Mouse (Mus musculus): ENCODE data around the gene Cass4.
A peak's percentile ranks its signal among the peaks of the same experiment; 100 is the strongest.

Gene Cass4

DNA sequence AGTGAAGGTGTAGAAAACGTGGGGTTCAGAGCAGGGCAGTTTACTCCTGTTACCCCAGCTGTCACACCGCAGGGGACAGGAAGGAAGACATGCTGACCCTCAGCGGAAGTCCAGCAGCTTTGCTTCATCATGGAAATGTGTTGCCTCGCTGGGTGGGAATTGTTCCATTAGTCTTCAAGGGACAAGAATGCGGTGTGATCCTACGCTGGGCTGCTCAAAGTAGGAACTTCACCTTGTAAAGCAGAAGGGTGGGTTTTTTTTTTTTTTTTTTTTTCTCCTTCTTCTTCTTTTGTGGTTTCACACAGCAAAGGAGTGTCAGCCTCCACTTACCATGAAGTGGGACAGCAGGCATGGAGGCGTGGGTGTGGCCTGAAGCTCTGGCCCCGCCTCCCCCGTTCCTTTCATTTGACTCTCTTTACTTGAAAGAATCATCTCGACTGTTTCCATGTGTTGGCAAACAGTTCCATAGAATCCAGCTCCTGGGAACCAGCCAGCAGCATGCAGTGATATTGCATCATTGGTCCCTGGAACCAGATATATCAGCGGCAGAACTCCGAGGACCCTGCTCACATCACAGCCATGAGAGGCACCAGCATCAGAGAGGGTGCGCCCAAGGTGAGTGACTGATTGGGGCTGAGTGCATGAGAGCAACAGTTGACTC, at the start of gene Cass4:
Cass4 (plus strand) TSS at position 404 of the 661 bp plus-strand sequence.
- DNase-seq, result no peak

DNA sequence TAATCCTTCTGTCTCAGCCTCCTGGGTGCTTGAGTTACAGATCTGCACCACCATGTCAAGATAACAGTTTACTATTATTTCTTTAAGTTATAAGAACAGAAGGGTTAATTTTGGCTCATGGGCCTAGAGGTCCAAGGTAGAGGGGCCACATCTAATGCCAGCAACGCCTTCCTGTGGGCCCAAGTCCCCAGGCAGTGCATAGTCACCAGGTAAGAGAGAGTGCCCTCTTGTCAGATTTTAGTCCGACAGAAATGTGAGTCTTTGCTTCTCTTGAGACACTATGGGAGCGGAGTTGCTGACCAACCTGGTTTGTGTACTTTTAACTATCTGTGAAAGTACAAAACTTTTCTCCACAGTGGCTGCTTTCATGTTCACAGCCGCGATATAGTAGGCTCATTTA, 48.9 kb upstream of the Cass4 start:
- peak; percentile 24 for DNase-seq

DNA sequence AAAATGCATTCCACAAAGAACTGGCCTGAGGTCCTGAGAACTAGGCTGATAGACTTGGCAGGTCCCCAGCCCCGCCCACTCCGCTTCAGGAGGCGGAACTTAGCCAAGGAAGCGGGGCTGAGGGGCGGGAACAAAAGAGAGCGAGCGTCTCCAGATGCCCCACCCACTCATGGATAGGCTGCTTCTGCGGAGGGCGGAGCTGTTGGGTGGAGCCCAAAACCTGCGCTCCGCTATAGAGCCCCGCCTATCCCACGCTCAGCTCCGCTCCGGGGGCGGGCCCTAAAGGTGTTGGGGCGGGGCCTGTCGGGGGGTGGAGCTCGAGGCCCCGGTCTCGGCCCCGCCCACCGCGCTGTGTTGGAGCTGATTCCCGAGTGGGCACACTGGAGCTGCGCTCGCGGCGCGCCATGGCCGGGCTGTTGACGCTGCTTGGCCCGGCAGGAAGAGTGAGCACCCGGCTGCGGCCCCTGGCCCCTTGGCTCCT, 48.3 kb upstream of the Cass4 start, which contains the start of gene Fam210b:
Fam210b (plus strand) TSS at position 308 of the 481 bp plus-strand sequence.
- DNase-seq, result peak; percentile 95

DNA sequence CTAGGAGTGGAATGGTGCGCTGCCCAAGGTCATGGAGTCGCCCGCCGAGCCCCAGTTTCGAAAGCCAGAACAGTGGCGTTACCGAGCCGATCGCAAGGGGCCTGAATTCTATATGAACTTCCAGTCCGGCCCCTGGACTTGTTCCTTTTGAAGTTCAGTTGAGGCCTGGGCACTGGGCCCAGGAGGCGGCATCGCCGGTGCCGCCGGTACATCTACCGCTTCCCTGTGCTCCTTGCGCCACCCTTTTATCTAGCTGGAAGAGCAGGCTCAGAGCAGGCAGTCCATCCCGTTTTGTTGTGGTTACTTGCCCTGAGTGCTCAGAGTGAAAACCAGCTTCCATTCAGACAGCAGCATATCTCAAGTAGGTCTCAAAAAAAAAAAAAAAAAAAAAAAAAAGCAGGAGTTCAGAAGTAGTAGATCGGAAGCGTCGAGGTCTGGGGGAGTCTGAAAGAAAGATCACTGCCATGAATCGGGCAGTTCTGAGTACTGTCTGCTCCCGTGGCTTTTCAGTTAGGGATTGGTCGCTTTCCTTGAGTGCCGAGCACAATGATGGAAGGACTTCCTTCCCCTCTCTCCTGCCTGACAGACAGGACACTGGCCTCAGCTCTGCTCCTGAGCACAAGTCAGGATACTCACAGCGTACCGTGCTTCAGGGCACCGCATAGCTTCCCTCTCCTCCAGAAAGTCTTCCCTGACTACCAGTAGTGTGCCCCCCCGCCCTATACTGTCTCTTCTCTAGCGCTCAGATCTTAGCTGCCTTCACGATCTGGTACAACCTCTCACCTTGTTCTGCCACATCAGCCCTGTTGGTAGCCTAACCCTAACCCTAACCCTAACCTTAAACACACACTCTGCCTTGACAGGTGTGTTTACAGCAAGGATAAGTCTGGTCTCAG, 47.3 kb upstream of the Cass4 start:
- DNase-seq, result peak; percentile 61

DNA sequence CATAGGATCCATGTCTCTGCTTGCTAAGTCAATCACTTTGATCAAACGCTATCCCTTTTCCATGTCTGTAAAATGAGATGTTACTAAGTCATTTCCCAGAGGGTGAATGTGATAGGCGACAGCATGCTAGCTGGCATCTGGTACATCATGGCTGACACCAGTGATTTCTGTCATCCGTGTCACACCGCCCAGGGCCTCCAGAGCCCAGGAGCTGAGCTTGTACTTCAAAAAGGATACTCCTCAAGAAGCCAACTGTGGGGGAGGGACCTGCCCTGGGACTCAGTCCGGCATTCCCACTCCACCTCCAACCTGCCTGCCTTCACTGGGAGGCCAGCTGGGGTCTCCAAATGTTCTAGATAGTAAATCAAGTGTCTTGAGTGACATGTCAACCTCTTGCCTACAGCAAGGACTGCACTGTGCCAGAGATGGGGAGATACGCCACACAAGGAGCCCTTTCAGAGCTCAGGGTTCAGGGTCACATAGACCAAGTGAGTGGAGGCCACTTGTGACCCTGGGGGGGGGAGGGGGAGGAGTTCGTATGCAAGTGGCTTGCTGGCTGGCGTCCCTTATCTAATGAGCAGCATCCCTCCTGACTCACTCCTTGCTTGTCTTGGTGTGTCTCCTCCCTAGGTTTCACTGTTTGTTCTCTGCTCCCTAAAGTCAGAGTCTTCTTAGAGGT, 46.5 kb upstream of the Cass4 start:
- peak; percentile 25 for DNase-seq

DNA sequence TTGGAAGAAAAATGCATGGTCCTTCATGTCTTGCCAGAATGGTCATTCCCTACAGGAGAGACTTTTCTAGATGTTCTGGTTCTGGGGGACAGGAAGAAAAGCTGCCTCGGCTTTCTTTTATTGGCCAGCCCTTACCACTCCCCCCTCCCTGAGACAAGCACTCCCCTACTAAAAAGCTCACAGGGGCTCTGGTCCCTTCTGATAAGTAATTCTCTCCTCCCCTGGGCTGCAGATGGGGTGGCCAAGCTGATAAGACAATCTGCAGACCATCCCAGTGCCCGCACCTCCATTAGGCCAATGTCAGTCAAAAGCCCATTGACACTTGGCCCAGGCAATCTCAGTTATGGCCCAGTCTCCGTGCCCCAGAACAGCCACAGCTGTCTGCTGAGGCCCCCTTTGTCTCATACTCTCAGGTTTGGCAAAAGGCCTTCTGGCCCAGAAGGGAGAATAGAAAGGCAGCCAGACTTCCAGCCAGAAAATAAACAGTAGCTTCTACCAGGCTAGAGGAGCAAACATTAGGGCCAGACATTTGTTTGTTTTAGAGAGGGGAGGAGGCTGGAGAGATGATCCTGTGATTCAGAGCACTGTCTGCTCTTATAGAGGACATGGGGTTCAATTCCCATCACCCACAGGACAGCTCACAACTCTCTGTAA, 45.2 kb upstream of the Cass4 start:
- DNase-seq, result no peak

DNA sequence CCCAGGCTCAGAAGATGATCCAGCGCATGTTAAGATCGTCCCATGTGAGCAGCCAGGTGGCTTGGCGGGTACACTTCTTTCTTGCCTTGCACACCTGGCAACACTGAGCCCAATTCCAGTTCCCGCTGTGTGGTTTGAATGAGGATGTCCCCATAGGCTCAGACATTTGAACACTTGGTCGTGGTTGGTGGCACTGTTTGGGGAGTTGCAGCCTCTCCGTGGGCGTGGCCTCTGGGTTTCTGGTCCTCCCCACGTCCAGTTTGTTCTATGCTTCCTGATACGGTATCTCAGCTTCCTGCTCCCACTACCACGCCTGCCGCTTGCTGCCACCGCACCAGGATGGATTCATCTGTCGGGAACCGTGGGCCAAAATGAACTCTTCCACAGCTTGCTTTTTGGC, 43.8 kb upstream of the Cass4 start:
- DNase-seq, result no peak

DNA sequence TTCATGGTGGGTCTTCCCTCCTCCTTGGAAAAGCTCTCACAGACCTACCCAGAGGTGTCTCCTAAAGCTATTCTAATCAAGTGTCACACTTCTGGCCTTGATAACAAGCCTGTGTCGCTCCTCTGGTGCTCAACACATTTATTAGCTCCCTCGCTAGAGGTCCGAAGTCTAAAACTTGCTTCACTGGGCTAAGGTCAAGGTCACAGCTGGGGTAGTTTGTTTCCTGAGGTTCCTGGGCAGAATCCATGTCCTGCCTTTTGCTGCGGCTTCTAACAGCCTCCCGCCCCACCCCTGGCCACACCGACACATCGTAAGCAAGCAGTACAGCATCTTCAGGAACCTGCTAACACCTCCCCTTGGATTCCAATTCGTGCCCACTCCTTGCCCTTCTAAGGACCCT, 42.8 kb upstream of the Cass4 start:
- no peak for DNase-seq

DNA sequence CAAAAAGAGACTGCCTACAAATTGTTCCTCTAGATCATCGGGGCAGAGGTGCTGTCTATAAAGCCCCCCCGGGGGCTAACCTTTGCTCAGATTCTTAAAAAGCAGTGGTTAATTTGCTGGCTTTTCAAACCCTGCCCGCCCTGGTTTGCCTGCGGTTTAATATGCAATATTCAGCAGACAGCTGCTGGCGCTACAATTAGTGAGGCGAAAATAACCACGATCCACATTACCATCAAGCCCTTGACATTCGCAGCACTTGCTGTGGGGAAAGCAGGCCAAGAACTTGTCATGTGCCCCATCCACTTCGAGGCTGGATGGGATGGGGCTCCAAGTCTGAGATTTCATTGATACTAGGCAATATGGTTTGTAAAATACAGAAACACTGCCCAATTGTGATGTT, 40.4 kb upstream of the Cass4 start:
- DNase-seq, result no peak

DNA sequence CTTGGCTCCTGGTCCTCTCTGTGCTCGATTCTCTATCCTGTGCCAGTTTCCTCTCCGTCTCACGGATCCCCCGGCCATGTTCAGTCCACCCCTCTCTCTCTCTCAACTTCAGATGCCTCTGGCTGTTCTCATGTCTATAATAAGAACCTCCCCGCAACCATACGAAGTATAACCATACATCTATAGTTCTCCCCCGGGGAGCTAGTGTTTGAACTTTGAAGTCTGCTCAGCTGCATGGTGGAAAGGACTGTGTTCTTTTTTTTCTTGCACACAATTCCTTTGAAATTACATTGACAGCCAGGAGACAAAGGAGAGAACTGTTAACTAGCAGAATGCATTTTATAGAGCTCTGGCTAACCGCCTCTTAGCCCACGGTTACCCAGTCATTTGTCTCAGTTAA, 38.8 kb upstream of the Cass4 start:
- DNase-seq, result no peak

DNA sequence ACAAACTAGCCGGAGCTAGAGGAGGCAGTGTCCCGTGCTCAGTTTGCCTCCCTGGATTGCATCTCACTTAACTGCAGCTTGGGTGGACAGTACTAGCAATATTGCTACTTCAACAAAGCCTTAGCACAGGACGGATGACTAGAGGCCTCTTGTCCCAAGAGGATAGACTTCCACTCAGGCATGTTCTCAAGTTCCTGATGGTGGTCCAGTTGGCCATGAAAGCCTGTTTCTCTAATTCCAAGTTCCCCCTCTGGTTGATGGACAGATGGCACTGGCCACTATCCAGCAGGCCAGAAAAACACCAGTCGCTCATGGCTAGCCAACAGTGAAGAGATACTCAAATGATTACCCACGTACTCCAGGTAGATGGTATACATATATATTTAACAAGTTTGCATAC, 37.8 kb upstream of the Cass4 start:
- no peak for DNase-seq

DNA sequence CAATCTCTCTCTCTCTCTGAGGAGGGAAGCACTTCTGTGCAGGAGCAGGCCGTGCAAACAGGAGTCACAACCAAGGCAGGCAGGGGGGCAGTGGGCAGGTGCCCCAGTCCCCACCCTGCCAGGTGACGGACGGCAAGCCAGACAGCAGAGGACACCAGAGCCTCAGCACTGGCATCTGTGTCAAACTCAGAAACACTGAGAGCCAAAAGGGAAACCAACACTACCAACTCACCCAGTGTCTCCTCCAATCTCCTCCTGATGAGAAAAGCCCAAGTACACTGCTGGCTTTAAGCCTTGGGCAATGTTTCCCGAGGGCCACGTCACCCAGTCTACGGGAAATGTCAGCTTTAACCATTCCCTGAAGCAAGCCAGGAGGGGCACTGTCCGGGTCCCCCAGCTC, 30.4 kb upstream of the Cass4 start:
- no peak for DNase-seq

DNA sequence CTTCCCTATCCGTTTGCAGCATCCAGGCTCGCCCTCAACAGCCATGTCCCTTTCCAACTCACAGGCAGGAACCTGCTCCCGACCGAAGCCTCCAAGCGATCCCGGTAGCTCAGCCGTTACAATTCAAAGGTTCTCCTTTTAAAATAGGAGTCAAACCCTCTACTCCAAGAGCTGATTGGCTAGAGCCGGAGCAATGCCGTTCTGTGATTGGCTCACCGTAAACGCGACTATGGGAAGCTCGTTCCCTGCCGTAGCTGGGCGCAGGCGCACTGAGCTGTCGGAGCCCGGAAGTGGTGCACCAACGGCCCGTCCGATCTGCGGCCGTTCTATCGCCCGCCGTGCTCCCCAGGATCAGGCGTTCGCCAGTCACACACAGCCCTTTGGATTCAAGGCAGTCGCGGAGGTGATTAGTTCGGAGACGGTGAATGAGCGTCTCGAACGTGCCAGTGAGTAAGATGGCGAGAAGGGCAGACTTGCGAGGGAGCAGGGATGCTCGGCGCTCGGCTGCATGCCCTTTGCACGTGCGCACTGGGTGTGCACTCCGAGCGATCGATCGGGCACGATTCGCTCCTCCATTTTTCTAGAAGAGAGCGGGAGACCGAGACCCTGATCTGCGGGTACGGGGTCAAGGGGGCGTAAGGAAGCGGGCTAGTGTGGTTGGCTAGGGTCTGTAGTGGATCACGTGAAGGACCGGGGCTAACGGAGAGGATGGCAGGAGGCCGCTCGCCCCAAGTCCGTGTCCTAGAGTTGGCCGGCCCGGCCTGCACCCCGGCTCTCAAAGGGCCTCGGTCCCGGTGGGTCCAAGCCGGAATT, 23.0 kb upstream of the Cass4 start, which contains the start of the genes Aurka and Cstf1:
Aurka (minus strand) TSS at position 125 of the 813 bp plus-strand sequence.
Cstf1 (plus strand) TSS at position 271 of the 813 bp plus-strand sequence.
- DNase-seq, result peak; percentile 94

DNA sequence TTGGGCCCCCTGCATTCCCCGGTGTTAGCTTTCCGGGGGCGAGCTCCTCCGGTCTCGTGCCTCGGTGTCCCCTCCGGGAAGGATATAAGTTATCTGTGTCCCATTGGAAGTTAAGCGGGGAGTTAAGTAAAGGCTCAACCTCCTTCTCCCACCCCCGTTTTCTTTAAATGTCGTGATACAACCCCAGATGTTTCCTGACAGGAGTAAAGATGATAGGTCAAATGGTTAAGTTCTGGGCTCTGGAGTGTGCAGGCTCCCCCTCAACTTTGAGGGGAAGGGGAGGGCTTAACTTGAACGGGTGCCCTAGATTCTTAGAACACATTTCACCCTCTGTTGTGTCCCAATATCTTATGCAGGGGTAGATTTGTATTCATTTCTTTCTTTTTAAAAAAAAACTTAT, 22.3 kb upstream of the Cass4 start:
- DNase-seq, result no peak

DNA sequence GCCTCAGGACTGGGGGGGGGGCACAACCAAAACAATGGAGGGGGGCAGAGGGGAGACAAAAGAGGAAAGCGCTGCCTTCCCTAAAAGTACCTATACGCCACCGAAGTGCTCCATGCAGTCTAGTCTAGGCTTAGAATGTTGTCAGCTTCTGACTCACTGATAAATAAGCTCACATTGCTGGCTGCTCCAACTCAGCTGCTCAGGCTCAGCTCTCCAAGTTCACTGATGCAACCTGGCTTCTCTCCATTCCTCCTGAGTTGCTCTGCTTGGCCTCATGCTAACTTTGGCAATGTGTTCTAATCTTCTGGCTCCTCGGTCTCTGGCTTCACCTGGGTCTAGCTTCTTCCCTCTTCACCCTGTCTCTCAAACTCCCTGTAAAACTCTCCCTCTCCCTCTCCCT, 17.0 kb upstream of the Cass4 start:
- DNase-seq, result no peak

DNA sequence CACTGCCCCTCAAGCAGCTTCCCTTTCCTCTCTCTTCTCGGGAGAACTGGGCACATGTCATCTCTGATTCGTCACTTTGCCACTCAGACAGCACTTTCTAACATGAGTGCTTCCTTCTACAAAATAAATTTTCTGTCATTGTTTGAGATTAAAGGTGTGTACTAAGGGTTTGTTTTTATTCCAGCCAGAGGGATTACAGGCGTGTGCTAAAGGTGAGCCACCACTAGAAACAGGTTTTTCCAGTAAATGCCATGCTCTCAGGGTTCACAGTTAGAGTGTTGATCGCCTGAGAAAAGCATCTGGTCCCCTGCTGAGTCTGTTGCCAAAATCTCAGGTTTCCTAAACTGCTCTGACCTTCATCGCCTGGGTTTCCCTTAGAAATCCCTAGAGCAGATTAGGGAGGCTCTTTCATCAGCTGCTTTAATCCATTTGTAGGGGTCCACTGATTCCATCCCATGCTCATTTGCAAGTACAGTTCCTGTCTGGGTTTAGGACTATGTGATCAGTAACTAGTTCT, 16.5 kb upstream of the Cass4 start:
- DNase-seq, result no peak

DNA sequence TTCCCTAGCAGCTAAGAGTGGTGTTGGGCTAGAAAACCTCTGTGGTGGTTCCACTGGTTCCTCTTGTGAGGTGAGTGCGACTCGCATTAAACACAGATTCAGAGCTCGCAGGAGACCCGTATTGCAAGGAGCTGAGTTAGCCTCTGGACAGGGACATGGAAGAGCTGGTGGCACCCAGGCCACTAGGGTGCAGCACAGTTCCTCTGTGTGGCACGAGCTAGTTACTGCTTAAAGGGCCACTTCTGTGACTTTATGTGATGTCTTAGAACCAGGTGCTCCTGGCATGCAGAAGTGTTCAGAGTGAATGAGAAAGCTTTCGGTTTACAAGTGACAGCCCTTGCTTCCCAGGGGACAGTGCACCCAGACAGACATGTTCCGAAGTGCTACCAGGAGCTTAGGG, 15.3 kb upstream of the Cass4 start:
- DNase-seq, result no peak

DNA sequence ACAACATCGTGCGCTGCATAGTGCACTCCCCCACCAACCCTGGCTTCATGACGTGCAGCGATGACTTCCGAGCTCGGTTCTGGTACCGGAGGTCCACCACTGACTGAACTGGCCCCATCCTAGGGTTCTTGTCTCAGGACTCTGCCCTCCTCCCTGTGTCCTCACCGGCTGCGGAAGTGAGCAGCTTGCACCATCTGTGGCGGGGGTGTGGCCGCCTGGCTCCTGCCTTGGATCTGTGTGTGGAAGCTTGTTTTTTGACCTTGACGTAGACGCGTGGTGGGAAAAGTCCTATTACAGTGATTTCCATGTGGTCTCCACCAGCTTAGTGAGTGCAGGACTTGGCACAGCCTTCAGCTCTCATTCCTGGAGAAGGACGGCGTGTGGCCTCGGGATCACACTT, 13.1 kb upstream of the Cass4 start:
- no peak for DNase-seq

DNA sequence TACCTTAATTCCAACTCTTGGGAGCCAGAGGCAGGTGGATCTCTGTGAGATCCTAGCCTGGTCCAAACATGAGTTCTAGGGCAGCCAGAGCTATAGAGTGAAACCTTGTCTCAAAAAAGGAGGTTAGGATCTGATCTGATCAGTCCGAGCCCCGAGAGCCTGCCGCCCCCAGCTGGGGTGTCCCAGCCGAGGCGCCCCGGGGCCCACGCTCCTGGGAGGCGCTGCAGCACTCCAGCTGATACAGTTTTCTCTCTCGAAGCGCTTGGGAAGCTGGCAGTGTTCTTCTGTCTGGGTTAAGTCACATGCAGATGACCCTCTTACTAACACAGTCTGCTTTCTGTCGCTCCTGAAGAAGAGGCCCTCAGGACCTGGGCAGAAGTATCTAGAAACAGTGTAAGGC, 12.3 kb upstream of the Cass4 start:
- no peak for DNase-seq

DNA sequence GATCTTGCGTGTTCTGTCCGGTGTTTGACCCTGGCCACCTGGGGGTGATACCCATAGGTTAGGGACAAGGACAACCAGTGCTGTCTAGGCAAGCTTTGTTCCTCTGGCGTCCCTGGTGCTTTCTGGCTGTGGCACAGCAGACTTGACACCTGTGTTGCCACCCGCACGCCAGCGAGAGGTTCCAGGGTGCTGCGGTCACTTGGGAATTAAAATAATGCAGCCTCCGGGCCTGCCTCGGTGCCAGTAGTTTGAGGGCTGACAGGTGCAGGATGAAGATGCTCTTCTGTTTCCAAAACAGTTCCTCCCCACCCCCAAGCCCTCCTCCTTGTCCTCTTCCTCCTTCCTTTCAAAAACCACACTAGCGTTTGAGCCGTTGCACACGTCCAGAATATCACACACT, 11.7 kb upstream of the Cass4 start:
- no peak for DNase-seq

DNA sequence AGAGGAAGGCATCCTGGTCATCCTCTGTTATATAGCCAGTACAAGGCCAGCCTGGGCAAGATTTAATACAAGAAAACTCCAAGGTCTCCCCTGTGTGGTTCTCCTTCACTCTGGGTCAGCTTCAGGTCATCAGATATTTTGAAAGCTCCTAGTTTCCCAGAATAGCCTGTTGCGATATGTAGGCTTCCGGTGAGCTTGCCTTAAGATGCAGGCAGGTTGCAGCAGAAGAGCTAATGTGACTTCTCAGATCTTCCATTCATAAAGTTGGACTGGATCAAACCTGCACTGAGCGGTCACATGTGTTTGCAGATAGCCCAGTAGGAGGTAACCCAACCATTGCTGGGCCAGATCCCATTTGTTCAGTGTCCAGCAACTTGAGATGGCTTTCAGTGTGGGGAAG, 8.9 kb upstream of the Cass4 start:
- DNase-seq, result no peak

DNA sequence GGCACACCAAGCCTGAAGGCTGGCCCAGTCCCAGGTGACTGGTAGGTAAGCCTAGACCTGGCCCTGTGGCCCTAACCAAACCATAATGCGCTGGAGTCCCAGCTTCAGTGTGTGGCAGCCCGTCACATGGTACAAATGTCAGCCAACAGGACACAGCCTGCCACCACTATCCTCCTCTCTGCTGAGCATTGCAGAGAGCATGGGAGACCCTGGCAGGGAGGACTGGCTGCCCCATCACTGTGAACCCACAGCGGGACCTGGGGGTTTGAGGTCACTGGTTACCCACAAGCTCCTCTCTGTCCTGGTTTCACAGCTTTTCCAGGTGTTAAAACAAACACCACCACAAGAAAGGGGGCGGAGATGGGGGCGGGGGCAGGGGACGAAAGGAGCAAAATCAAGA, 3.3 kb upstream of the Cass4 start:
- DNase-seq, result no peak
